Mouse (Mus musculus) neural tube, embryonic 12.5 days (tissue): ENCODE data around the gene Tbx6. TPM values are rescaled to one million over a fixed set of nuclear protein-coding genes. Genes with fewer than 3 reads are reported as not detected.

Experiments used
- ATAC-seq: fragments of 200-750 bp; cut with Nextera tagmentation; 2 replicates; pipeline ENCODE4 v1.8.0; 2017; ENCODE audit warnings: low read depth, mild to moderate bottlenecking, moderate TSS enrichment, moderate library complexity; ENCODE audit not compliant: low FRiP score
- H3K27ac ChIP-seq: fragments of 300-500 bp; sonication (generic); 2 replicates; pipeline ENCODE4 v1.5.1; 2016
- H3K27me3 ChIP-seq: fragments of 300-500 bp; sonication (generic); replicated peaks from 2 replicates; pipeline ENCODE4 v1.6.1; 2016; ENCODE audit warnings: mild to moderate bottlenecking
- H3K36me3 ChIP-seq: fragments of 300-500 bp; sonication (generic); 2 replicates; pipeline ENCODE4 v1.6.1; 2016; ENCODE audit warnings: mild to moderate bottlenecking
- H3K4me1 ChIP-seq: fragments of 300-500 bp; sonication (generic); 2 replicates; pipeline ENCODE4 v1.6.1; 2016
- H3K4me2 ChIP-seq: fragments of 300-500 bp; sonication (generic); replicated peaks from 2 replicates; pipeline ENCODE4 v1.6.1; 2016; ENCODE audit warnings: mild to moderate bottlenecking
- H3K4me3 ChIP-seq: fragments of 300-500 bp; sonication (generic); 2 replicates; pipeline ENCODE4 v1.5.1; 2016
- H3K9ac ChIP-seq: fragments of 300-500 bp; sonication (generic); 2 replicates; pipeline ENCODE4 v1.6.1; 2016; ENCODE audit warnings: mild to moderate bottlenecking
- H3K9me3 ChIP-seq: fragments of 300-500 bp; sonication (generic); 2 replicates; pipeline ENCODE4 v1.6.1; 2016; ENCODE audit warnings: mild to moderate bottlenecking
- WGBS: fragments of 180-500 bp; shearing (Covaris S2); methylation state at CpG from one replicate; pipeline ENCODE4 v1.1.7; 2016; 5-methylcytosine and 5-hydroxymethylcytosine counted together
- polyA plus RNA-seq: library from polyadenylated mRNA; unstranded; fragments of >200 nt; fragmentation: Nextera tagmentation; extraction: Ambion mirVana; gene quantifications from 2 replicates; pipeline ENCODE4 v1.2.1, GENCODE M21; 2016

Tbx6 gene
- polyA plus RNA-seq, 1 experiment from 2014 or later, result 0.68 TPM

GRCm38 (mm10) chr7:126825952-126826351, 44.7 kb downstream of the Tbx6 start:
- peak overlapping the region; percentile 73 for H3K4me2 ChIP-seq
- no peak for ATAC-seq
- H3K27me3 ChIP-seq, result peaks cover 17% of the 10 kb centered on the region; the same call in 1 of the 2 replicates
- no peak overlapping the region for H3K27ac ChIP-seq
- WGBS, result 80% methylated on average over 5 of the region's 5 CpGs
- H3K9ac ChIP-seq, result no peak overlapping the region
- H3K4me1 ChIP-seq, result peaks cover 44% of the 10 kb centered on the region
- no peak overlapping the region for H3K4me3 ChIP-seq
- no peaks in the 10 kb centered on the region for H3K9me3 ChIP-seq
- peaks cover 7% of the 10 kb centered on the region; the same call in 1 of the 2 replicates for H3K36me3 ChIP-seq

DNA sequence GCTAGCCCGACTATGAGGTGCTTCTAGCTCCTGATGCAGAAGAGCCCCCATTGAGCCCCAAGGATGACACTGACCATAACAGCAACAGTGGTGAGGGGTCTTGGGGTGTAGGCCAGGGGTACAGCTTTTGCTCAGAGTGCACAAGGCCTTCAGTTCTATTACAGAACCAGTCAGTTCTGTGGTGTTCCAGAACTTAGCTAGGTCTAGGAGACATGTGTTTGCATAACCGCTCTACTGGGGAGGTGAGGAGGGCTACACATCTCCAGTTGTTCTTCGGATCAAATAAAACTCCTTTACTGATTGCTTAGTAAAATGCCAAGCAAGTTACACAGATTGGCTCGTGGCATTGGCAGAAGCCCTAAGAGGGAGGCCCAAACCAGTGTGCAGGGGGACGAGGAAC, 50.3 kb downstream of the Tbx6 start, which contains the start of gene 4930451I11Rik:
4930451I11Rik (minus strand) TSS at position 101 of the 400 bp plus-strand sequence.
- ATAC-seq, result no peak
- Histone ChIP-seq H3K27me3 (0 out of 2 replicates have a peak, but pooled peaks cover 7% of the 10 kb centered on the region), H3K4me2 (peak within 1 kb of the TSS; percentile 60), H3K36me3 (peaks cover 7% of the 10 kb centered on the region; the same call in 1 of the 2 replicates), H3K27ac (no peak within 1 kb of the TSS), H3K4me3 (peak within 1 kb of the TSS; percentile 13; the same call in 1 of the 2 replicates), H3K4me1 (peaks cover 17% of the 10 kb centered on the region), H3K9me3 (no peaks in the 10 kb centered on the region), H3K9ac (no peak within 1 kb of the TSS)
- WGBS, result 62% methylated on average over 5 of the region's 5 CpGs

- H3K9me3 ChIP-seq, result no peaks in the 10 kb centered on the region
- peak overlapping the region; percentile 13; the same call in 1 of the 2 replicates for H3K4me3 ChIP-seq
- peaks cover 7% of the 10 kb centered on the region; the same call in 1 of the 2 replicates for H3K36me3 ChIP-seq
- no peak overlapping the region for H3K9ac ChIP-seq
- H3K4me2 ChIP-seq, result peak overlapping the region; percentile 60
- under 1% methylated on average over 21 of the region's 21 CpGs for WGBS
- peak; percentile 76 for ATAC-seq
- H3K27me3 ChIP-seq, result 0 out of 2 replicates have a peak, but pooled peaks cover 7% of the 10 kb centered on the region
- H3K4me1 ChIP-seq, result peaks cover 12% of the 10 kb centered on the region
- H3K27ac ChIP-seq, result no peak overlapping the region
Measured at GRCm38 (mm10) chr7:126832036-126832598, 50.8 kb downstream of the Tbx6 start.

- no peak overlapping the region for H3K9ac ChIP-seq
- no peak overlapping the region for H3K4me2 ChIP-seq
- no peaks in the 10 kb centered on the region for H3K9me3 ChIP-seq
Measured at GRCm38 (mm10) chr7:126833294-126833693, 52.0 kb downstream of the Tbx6 start.

More at GRCm38 (mm10) chr7:126833294-126833693, 52.0 kb downstream of the Tbx6 start:
- WGBS, result 96% methylated on average over 1 of the region's 1 CpGs
- Histone ChIP-seq H3K36me3 (peaks cover 7% of the 10 kb centered on the region; the same call in 1 of the 2 replicates), H3K27ac (no peak overlapping the region), H3K27me3 (0 out of 2 replicates have a peak, but pooled peaks cover 7% of the 10 kb centered on the region), H3K4me1 (peaks cover 12% of the 10 kb centered on the region), H3K4me3 (no peak overlapping the region)
- ATAC-seq, result no peak

Other genes with a start within 250 kb of the Tbx6 start
- gene Eif3c, start 215.1 kb upstream of the Tbx6 start, polyA plus RNA-seq, result 207 and 208 TPM in 2 replicates
- 0.27 and 0.40 TPM in 2 replicates for gene Apobr, start 196.5 kb upstream of the Tbx6 start, polyA plus RNA-seq
- 26.1 and 28.2 TPM in 2 replicates for gene Cln3, start 195.7 kb upstream of the Tbx6 start, polyA plus RNA-seq
- not detected in 2 replicates for gene Il27, start 186.5 kb upstream of the Tbx6 start, polyA plus RNA-seq
- 2.9 and 4.5 TPM in 2 replicates for gene Nupr1, start 150.6 kb upstream of the Tbx6 start, polyA plus RNA-seq
- gene Sgf29, start 132.2 kb upstream of the Tbx6 start, polyA plus RNA-seq, result 40.0 and 53.2 TPM in 2 replicates
- 0.54 and 0.79 TPM in 2 replicates for gene Sult1a1, start 105.1 kb upstream of the Tbx6 start, polyA plus RNA-seq
- 160 and 164 TPM in 2 replicates for gene Bola2, start 86.1 kb upstream of the Tbx6 start, polyA plus RNA-seq
- 17.9 and 19.0 TPM in 2 replicates for gene Slx1b, start 85.7 kb upstream of the Tbx6 start, polyA plus RNA-seq
- 70.5 and 71.5 TPM in 2 replicates for gene Coro1a, start 73.7 kb upstream of the Tbx6 start, polyA plus RNA-seq
- gene Mapk3, start 21.9 kb upstream of the Tbx6 start, polyA plus RNA-seq, result 79.0 and 79.6 TPM in 2 replicates
- 1.3 and 2.0 TPM in 2 replicates for gene Gdpd3, start 15.1 kb upstream of the Tbx6 start, polyA plus RNA-seq
- gene Ypel3, start 4.5 kb upstream of the Tbx6 start, polyA plus RNA-seq, result 160 and 169 TPM in 2 replicates
- 293 and 310 TPM in 2 replicates for gene Ppp4c, start 11.0 kb downstream of the Tbx6 start, polyA plus RNA-seq
- gene Fam57b, start 16.2 kb downstream of the Tbx6 start, polyA plus RNA-seq, result 21.4 and 25.8 TPM in 2 replicates
- not detected in 2 replicates for gene 4930451I11Rik, start 50.2 kb downstream of the Tbx6 start, polyA plus RNA-seq
- 6.2 and 9.1 TPM in 2 replicates for gene Doc2a, start 65.9 kb downstream of the Tbx6 start, polyA plus RNA-seq
- 29.1 and 33.5 TPM in 2 replicates for gene Hirip3, start 80.5 kb downstream of the Tbx6 start, polyA plus RNA-seq
- gene Ino80e, start 80.9 kb downstream of the Tbx6 start, polyA plus RNA-seq, result 86.4 and 88.0 TPM in 2 replicates
- 57.5 and 59.1 TPM in 2 replicates for gene Taok2, start 103.2 kb downstream of the Tbx6 start, polyA plus RNA-seq
- 21.7 and 22.0 TPM in 2 replicates for gene Tmem219, start 141.4 kb downstream of the Tbx6 start, polyA plus RNA-seq
- gene Kctd13, start 147.4 kb downstream of the Tbx6 start, polyA plus RNA-seq, result 62.1 and 62.8 TPM in 2 replicates
- gene Asphd1, start 168.1 kb downstream of the Tbx6 start, polyA plus RNA-seq, result 2.5 and 2.8 TPM in 2 replicates
- 17.7 and 20.0 TPM in 2 replicates for gene Sez6l2, start 169.1 kb downstream of the Tbx6 start, polyA plus RNA-seq
- 101 and 103 TPM in 2 replicates for gene Cdipt, start 194.4 kb downstream of the Tbx6 start, polyA plus RNA-seq
- 1.1 and 1.4 TPM in 2 replicates for gene Cdiptos, start 194.6 kb downstream of the Tbx6 start, polyA plus RNA-seq
- gene Mvp, start 233.1 kb downstream of the Tbx6 start, polyA plus RNA-seq, result 5.9 and 6.6 TPM in 2 replicates
- not detected in 2 replicates for gene Pagr1b, start 235.0 kb downstream of the Tbx6 start, polyA plus RNA-seq
- gene Pagr1a, start 235.9 kb downstream of the Tbx6 start, polyA plus RNA-seq, result 63.1 and 80.4 TPM in 2 replicates
- 46.4 and 66.2 TPM in 2 replicates for gene Gm42742, start 239.6 kb downstream of the Tbx6 start, polyA plus RNA-seq
- 5.3 and 6.2 TPM in 2 replicates for gene Prrt2, start 239.7 kb downstream of the Tbx6 start, polyA plus RNA-seq
- 134 TPM in 2 replicates for gene Maz, start 245.6 kb downstream of the Tbx6 start, polyA plus RNA-seq